Mouse (Mus musculus): ENCODE measurements around the gene Tmem30b. TPM values are rescaled to one million over a fixed set of nuclear protein-coding genes. Genes with fewer than 3 reads are reported as not detected.
"Not testable (repeated sequence)": the region's sequence is repeated elsewhere in the genome, so short reads cannot be mapped to it uniquely, and the experiment has no call there.

Tmem30b gene
- polyA plus RNA-seq, 1 experiment from 2014 or later, result 10.3 TPM

DNA sequence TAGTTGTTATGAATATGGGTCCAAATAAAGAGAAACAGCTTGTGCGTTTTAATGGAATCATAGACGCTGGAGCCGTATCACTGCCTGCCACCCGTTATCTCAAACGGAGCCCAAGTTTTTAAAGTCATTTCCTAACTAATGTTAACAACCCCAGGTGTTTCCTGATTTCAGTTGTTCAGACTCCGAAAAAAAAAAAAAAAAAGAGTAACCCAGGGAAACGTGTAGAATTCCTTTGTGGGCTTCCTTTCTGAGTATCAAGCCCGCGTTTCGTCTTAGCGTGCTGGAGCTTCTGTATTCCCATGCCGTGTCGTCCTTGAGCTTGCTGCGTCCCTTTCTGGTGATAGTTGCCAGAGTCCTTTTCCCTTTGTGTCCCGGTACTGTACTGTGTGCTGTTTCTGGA lies 28.4 kb upstream of the Tmem30b start:
- H3K9ac ChIP-seq (replicated peaks; ENCODE audit: low read length), result no peak overlapping the region
- no peak overlapping the region for H3K27ac ChIP-seq (replicated peaks; ENCODE audit: low read depth, low read length)
- H3K4me1 ChIP-seq (ENCODE audit: control insufficient read depth, insufficient read depth, low read length), result no peaks in the 10 kb centered on the region; the same call in 1 of the 2 replicates
- H3K4me3 ChIP-seq (ENCODE audit: low read depth, low read length), result no peak overlapping the region
- peak; percentile 19 for DNase-seq (ENCODE audit: low spot score)
- no peak overlapping the region for H3K4me2 ChIP-seq (ENCODE audit: low read depth, low read length)
- no peaks in the 10 kb centered on the region for H3K27me3 ChIP-seq (ENCODE audit: control insufficient read depth, insufficient read depth, low read length)
- ATAC-seq (replicated peaks; ENCODE audit: insufficient number of reproducible peaks, low FRiP score, low TSS enrichment, low read depth), result no peak
- 71% methylated on average over 15 of the region's 15 CpGs for WGBS
- H3K36me3 ChIP-seq (replicated peaks; ENCODE audit: control insufficient read depth, insufficient read depth, low read depth, low read length), result no peaks in the 10 kb centered on the region
- H3K9me3 ChIP-seq (replicated peaks; ENCODE audit: control insufficient read depth, low read length), result no peaks in the 10 kb centered on the region

GRCm38 (mm10) chr12:73565620-73565969 lies 19.4 kb upstream of the Tmem30b start:
- Histone ChIP-seq H3K4me2 (ENCODE audit: low read depth, low read length) (peak overlapping the region; percentile 21), H3K36me3 (replicated peaks; ENCODE audit: control insufficient read depth, insufficient read depth, low read depth, low read length) (no peaks in the 10 kb centered on the region), H3K9me3 (replicated peaks; ENCODE audit: control insufficient read depth, low read length) (no peaks in the 10 kb centered on the region), H3K27me3 (ENCODE audit: control insufficient read depth, insufficient read depth, low read length) (no peaks in the 10 kb centered on the region), H3K4me3 (ENCODE audit: low read depth, low read length) (no peak overlapping the region; the same call in 1 of the 2 replicates), H3K9ac (replicated peaks; ENCODE audit: low read length) (no peak overlapping the region), H3K27ac (replicated peaks; ENCODE audit: low read depth, low read length) (no peak overlapping the region), H3K4me1 (ENCODE audit: control insufficient read depth, insufficient read depth, low read length) (no peaks in the 10 kb centered on the region)
- no peak for ATAC-seq (replicated peaks; ENCODE audit: insufficient number of reproducible peaks, low FRiP score, low TSS enrichment, low read depth)
- WGBS, result 66% methylated on average over 11 of the region's 11 CpGs
- no peak for DNase-seq (ENCODE audit: low spot score)

DNA sequence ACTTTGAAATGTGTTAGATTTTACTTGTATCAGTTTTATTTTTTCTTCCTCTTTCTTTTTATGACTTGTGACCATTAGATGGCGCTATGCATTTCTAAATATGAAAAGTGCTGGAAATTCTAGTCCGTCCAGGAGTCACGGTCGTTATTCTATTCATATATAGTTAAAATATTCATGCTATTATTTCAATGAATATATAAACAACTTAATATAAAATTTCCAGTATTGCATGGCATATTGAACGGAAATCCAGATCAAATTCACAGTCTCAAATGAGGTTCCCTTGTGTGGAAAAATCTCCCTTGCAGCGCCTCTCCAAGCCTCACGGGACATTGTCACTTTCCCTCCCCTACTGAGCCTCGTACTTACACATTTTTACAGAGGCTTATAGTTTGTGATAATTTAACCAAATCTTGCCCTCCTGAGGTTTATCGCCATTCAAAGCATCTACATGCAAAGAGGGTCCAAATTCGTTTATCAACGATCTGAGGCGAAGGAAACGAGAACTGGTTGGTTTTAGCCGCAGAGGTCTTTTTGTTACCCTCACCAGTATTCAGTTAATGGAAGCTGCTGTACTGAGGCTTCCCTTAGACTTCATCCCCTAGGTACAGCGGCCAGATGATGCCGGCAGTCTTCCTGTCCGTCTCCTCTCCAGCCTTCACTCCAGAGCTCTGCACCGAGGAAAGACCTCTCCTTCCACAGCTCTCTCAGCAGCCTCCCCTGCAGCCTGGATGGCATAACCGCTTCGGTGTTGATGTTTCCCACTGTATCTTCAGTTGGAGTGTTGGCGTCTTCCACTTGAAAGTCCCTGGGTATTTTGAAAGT lies 18.8 kb upstream of the Tmem30b start:
- DNase-seq (ENCODE audit: low spot score), result peak; percentile 84
- Histone ChIP-seq H3K27me3 (ENCODE audit: control insufficient read depth, insufficient read depth, low read length) (no peaks in the 10 kb centered on the region), H3K36me3 (replicated peaks; ENCODE audit: control insufficient read depth, insufficient read depth, low read depth, low read length) (no peaks in the 10 kb centered on the region), H3K4me1 (ENCODE audit: control insufficient read depth, insufficient read depth, low read length) (no peaks in the 10 kb centered on the region), H3K4me3 (ENCODE audit: low read depth, low read length) (peak overlapping the region; percentile 23), H3K9me3 (replicated peaks; ENCODE audit: control insufficient read depth, low read length) (no peaks in the 10 kb centered on the region), H3K4me2 (ENCODE audit: low read depth, low read length) (peak overlapping the region; percentile 21), H3K9ac (replicated peaks; ENCODE audit: low read length) (no peak overlapping the region), H3K27ac (replicated peaks; ENCODE audit: low read depth, low read length) (no peak overlapping the region)
- WGBS, result 24% methylated on average over 21 of the region's 21 CpGs
- ATAC-seq (replicated peaks; ENCODE audit: insufficient number of reproducible peaks, low FRiP score, low TSS enrichment, low read depth), result no peak

GRCm38 (mm10) chr12:73564176-73564575 lies 18.0 kb upstream of the Tmem30b start:
- Histone ChIP-seq H3K4me1 (ENCODE audit: control insufficient read depth, insufficient read depth, low read length) (no peaks in the 10 kb centered on the region), H3K36me3 (replicated peaks; ENCODE audit: control insufficient read depth, insufficient read depth, low read depth, low read length) (no peaks in the 10 kb centered on the region), H3K27ac (replicated peaks; ENCODE audit: low read depth, low read length) (no peak overlapping the region), H3K27me3 (ENCODE audit: control insufficient read depth, insufficient read depth, low read length) (no peaks in the 10 kb centered on the region), H3K4me2 (ENCODE audit: low read depth, low read length) (no peak overlapping the region), H3K9me3 (replicated peaks; ENCODE audit: control insufficient read depth, low read length) (no peaks in the 10 kb centered on the region), H3K9ac (replicated peaks; ENCODE audit: low read length) (no peak overlapping the region; the same call in 1 of the 2 replicates), H3K4me3 (ENCODE audit: low read depth, low read length) (no peak overlapping the region)
- WGBS, result 12% methylated on average over 10 of the region's 10 CpGs
- no peak for ATAC-seq (replicated peaks; ENCODE audit: insufficient number of reproducible peaks, low FRiP score, low TSS enrichment, low read depth)
- no peak for DNase-seq (ENCODE audit: low spot score)

DNA sequence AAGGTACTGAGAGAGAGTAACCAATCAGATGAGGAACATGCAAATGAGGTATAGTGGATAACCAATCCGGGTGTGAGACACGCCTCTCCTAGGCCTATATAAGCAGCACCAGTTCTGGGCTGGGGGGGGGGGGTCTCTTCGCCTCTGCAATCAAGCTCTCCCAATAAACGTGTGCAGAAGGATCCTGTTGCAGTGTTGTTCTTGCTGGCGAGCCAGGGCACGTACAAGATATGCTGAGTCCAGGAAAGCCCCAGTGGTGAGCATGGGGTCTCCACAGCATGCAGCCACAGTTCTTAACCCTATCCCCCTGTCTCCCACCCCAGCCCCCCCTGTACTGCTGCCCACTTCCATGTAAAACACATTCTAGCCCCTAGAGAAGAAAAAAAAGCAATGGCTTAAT lies 16.9 kb upstream of the Tmem30b start:
- DNase-seq (ENCODE audit: low spot score), result not testable (repeated sequence)

DNA sequence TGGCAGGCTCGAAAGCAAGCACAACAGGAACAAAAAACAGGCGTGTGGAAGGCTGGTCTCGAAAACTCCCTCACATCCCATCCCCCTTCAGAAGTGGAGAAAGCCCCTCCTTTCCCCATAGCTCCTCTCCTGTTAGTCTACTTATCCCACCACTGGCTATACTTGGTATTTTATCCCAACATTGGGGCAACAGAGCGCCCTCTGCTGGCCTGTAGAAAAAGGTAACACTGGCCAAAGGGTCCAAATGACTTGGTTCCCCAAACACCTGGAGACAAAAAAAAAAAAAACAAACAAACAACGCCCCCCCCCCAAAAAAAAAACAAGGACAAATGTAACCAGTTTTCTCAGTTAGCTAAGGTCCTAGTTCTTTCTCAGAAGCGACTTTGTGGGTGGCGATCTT lies 13.9 kb upstream of the Tmem30b start:
- no peaks in the 10 kb centered on the region for H3K9me3 ChIP-seq (replicated peaks; ENCODE audit: control insufficient read depth, low read length)
- H3K4me1 ChIP-seq (ENCODE audit: control insufficient read depth, insufficient read depth, low read length), result no peaks in the 10 kb centered on the region
- no peaks in the 10 kb centered on the region for H3K27me3 ChIP-seq (ENCODE audit: control insufficient read depth, insufficient read depth, low read length)
- H3K9ac ChIP-seq (replicated peaks; ENCODE audit: low read length), result no peak overlapping the region
- ATAC-seq (replicated peaks; ENCODE audit: insufficient number of reproducible peaks, low FRiP score, low TSS enrichment, low read depth) (no peak), DNase-seq (ENCODE audit: low spot score) (peak; percentile 52)
- H3K36me3 ChIP-seq (replicated peaks; ENCODE audit: control insufficient read depth, insufficient read depth, low read depth, low read length), result no peaks in the 10 kb centered on the region
- 50% methylated on average over 7 of the region's 7 CpGs for WGBS
- no peak overlapping the region for H3K4me3 ChIP-seq (ENCODE audit: low read depth, low read length)
- H3K27ac ChIP-seq (replicated peaks; ENCODE audit: low read depth, low read length), result no peak overlapping the region
- no peak overlapping the region for H3K4me2 ChIP-seq (ENCODE audit: low read depth, low read length)

More for the DNA sequence above, 16.9 kb upstream of the Tmem30b start:
- H3K4me1 ChIP-seq (ENCODE audit: control insufficient read depth, insufficient read depth, low read length); ATAC-seq (replicated peaks; ENCODE audit: insufficient number of reproducible peaks, low FRiP score, low TSS enrichment, low read depth); H3K36me3 ChIP-seq (replicated peaks; ENCODE audit: control insufficient read depth, insufficient read depth, low read depth, low read length); H3K4me2 ChIP-seq (ENCODE audit: low read depth, low read length); H3K27ac ChIP-seq (replicated peaks; ENCODE audit: low read depth, low read length); H3K9ac ChIP-seq (replicated peaks; ENCODE audit: low read length); H3K9me3 ChIP-seq (replicated peaks; ENCODE audit: control insufficient read depth, low read length); H3K27me3 ChIP-seq (ENCODE audit: control insufficient read depth, insufficient read depth, low read length); H3K4me3 ChIP-seq (ENCODE audit: low read depth, low read length): not testable (repeated sequence)
- WGBS, result 69% methylated on average over 6 of the region's 6 CpGs

GRCm38 (mm10) chr12:73558525-73559195 lies 12.5 kb upstream of the Tmem30b start:
- H3K4me1 ChIP-seq (ENCODE audit: control insufficient read depth, insufficient read depth, low read length), result no peaks in the 10 kb centered on the region
- 85% methylated on average over 20 of the region's 20 CpGs for WGBS
- H3K4me2 ChIP-seq (ENCODE audit: low read depth, low read length), result no peak overlapping the region
- H3K27ac ChIP-seq (replicated peaks; ENCODE audit: low read depth, low read length), result no peak overlapping the region
- ATAC-seq (replicated peaks; ENCODE audit: insufficient number of reproducible peaks, low FRiP score, low TSS enrichment, low read depth) (no peak), DNase-seq (ENCODE audit: low spot score) (no peak)
- H3K4me3 ChIP-seq (ENCODE audit: low read depth, low read length), result no peak overlapping the region
- no peaks in the 10 kb centered on the region for H3K36me3 ChIP-seq (replicated peaks; ENCODE audit: control insufficient read depth, insufficient read depth, low read depth, low read length)
- H3K9ac ChIP-seq (replicated peaks; ENCODE audit: low read length), result no peak overlapping the region
- no peaks in the 10 kb centered on the region for H3K27me3 ChIP-seq (ENCODE audit: control insufficient read depth, insufficient read depth, low read length)
- no peaks in the 10 kb centered on the region for H3K9me3 ChIP-seq (replicated peaks; ENCODE audit: control insufficient read depth, low read length)

GRCm38 (mm10) chr12:73554155-73554554 lies 8.0 kb upstream of the Tmem30b start:
- Histone ChIP-seq H3K9ac (replicated peaks; ENCODE audit: low read length) (no peak overlapping the region), H3K9me3 (replicated peaks; ENCODE audit: control insufficient read depth, low read length) (no peaks in the 10 kb centered on the region), H3K27ac (replicated peaks; ENCODE audit: low read depth, low read length) (no peak overlapping the region), H3K4me1 (ENCODE audit: control insufficient read depth, insufficient read depth, low read length) (no peaks in the 10 kb centered on the region), H3K27me3 (ENCODE audit: control insufficient read depth, insufficient read depth, low read length) (no peaks in the 10 kb centered on the region), H3K4me3 (ENCODE audit: low read depth, low read length) (no peak overlapping the region), H3K36me3 (replicated peaks; ENCODE audit: control insufficient read depth, insufficient read depth, low read depth, low read length) (no peaks in the 10 kb centered on the region), H3K4me2 (ENCODE audit: low read depth, low read length) (no peak overlapping the region)
- ATAC-seq (replicated peaks; ENCODE audit: insufficient number of reproducible peaks, low FRiP score, low TSS enrichment, low read depth) (peak; percentile 46; the same call in 1 of the 2 replicates), DNase-seq (ENCODE audit: low spot score) (peak; percentile 90)
- 5% methylated on average over 5 of the region's 5 CpGs for WGBS

All from embryonic facial prominence, embryonic 11.5 days (tissue).